Mouse (Mus musculus) spleen, adult 2 months (tissue): ENCODE measurements around the gene Pkd2.

ENCODE experiments used
- CTCF ChIP-seq: fragments of 200-500 bp; IDR thresholded peaks from 2 replicates; pipeline ENCODE4 v1.5.1; 2011; ENCODE audit warnings: mild to moderate bottlenecking, inconsistent platforms; ENCODE audit not compliant: insufficient read depth, insufficient read length, insufficient replicate concordance; ENCODE audit errors: extremely low read depth
- POLR2A ChIP-seq: fragments of 200-500 bp; IDR thresholded peaks from 2 replicates; pipeline ENCODE4 v1.6.1; 2011; ENCODE audit warnings: low read depth, low read length, inconsistent platforms

- TF ChIP-seq CTCF (no peak), POLR2A (no peak)
Observed at GRCm38 (mm10) chr5:104491561-104491960, 32.3 kb downstream of the Pkd2 start.
